Mouse (Mus musculus): Measurements from ENCODE around the gene Pla2g4f. TPM values are rescaled to one million over a fixed set of nuclear protein-coding genes. Genes with fewer than 3 reads are reported as not detected.

Pla2g4f gene
- polyA plus RNA-seq (2015; fragmentation: Nextera tagmentation; extraction: Ambion mirVana) = 0.06 TPM in 1 of 2 replicates, not detected in the other

GRCm38 (mm10) chr2:120313976-120314375, at the start of gene Pla2g4f:
Gene Pla2g4f (minus strand): TSS chr2:120314165.
- 41% methylated on average over 3 of the region's 3 CpGs for WGBS (ENCODE audit: insufficient replicate concordance)
- DNase-seq (no peak), ATAC-seq (ENCODE audit: low read depth) (no peak)
- no peaks in the 10 kb centered on the region for H3K27me3 ChIP-seq
- no peaks in the 10 kb centered on the region for H3K4me1 ChIP-seq (replicated peaks)
- no peak within 1 kb of the TSS for H3K4me2 ChIP-seq
- no peak within 1 kb of the TSS for H3K9ac ChIP-seq
- no peaks in the 10 kb centered on the region for H3K9me3 ChIP-seq (replicated peaks)
- no peak within 1 kb of the TSS for H3K4me3 ChIP-seq (replicated peaks)
- H3K36me3 ChIP-seq = peaks cover 27% of the 10 kb centered on the region
- no peak within 1 kb of the TSS for H3K27ac ChIP-seq

GRCm38 (mm10) chr2:120360425-120360824, 46.5 kb upstream of the Pla2g4f start:
- Histone ChIP-seq H3K27me3 (no peaks in the 10 kb centered on the region), H3K4me3 (replicated peaks) (no peak overlapping the region), H3K36me3 (peaks cover 60% of the 10 kb centered on the region), H3K4me2 (no peak overlapping the region), H3K27ac (no peak overlapping the region), H3K9ac (no peak overlapping the region), H3K4me1 (replicated peaks) (no peaks in the 10 kb centered on the region), H3K9me3 (replicated peaks) (no peaks in the 10 kb centered on the region)
- 63% methylated on average over 1 of the region's 1 CpGs for whole genome bisulfite sequencing (ENCODE audit: insufficient replicate concordance)
- ATAC-seq (ENCODE audit: low read depth) (no peak; the same call in 1 of the 2 replicates), DNase-seq (no peak)

GRCm38 (mm10) chr2:120352682-120353646, 39.0 kb upstream of the Pla2g4f start, which contains the start of gene Vps39:
Gene Vps39 (minus strand): TSS chr2:120353137.
- H3K27ac ChIP-seq = peak within 1 kb of the TSS; percentile 64; the same call in 1 of the 2 replicates
- peak within 1 kb of the TSS; percentile 98 for H3K4me3 ChIP-seq (replicated peaks)
- H3K4me2 ChIP-seq = peak within 1 kb of the TSS; percentile 82
- 9% methylated on average over 44 of the region's 44 CpGs for WGBS (ENCODE audit: insufficient replicate concordance)
- H3K4me1 ChIP-seq (replicated peaks) = peaks cover 28% of the 10 kb centered on the region
- H3K36me3 ChIP-seq = peaks cover 47% of the 10 kb centered on the region
- no peaks in the 10 kb centered on the region for H3K27me3 ChIP-seq
- no peaks in the 10 kb centered on the region for H3K9me3 ChIP-seq (replicated peaks)
- DNase-seq (peak; percentile 81), ATAC-seq (ENCODE audit: low read depth) (peak; percentile 92)
- peak within 1 kb of the TSS; percentile 93 for H3K9ac ChIP-seq

GRCm38 (mm10) chr2:120351321-120351720, 37.4 kb upstream of the Pla2g4f start:
- no peak for ATAC-seq (ENCODE audit: low read depth)
- H3K9ac ChIP-seq = no peak overlapping the region
- H3K36me3 ChIP-seq = peaks cover 48% of the 10 kb centered on the region

GRCm38 (mm10) chr2:120348120-120348519, 34.2 kb upstream of the Pla2g4f start:
- Histone ChIP-seq H3K36me3 (peaks cover 49% of the 10 kb centered on the region), H3K4me2 (no peak overlapping the region), H3K9ac (no peak overlapping the region), H3K4me1 (replicated peaks) (peaks cover 28% of the 10 kb centered on the region), H3K9me3 (replicated peaks) (no peaks in the 10 kb centered on the region), H3K4me3 (replicated peaks) (no peak overlapping the region), H3K27ac (no peak overlapping the region), H3K27me3 (no peaks in the 10 kb centered on the region)
- WGBS (ENCODE audit: insufficient replicate concordance) = 31% methylated on average over 9 of the region's 9 CpGs
- DNase-seq (no peak), ATAC-seq (ENCODE audit: low read depth) (no peak)

More at GRCm38 (mm10) chr2:120351321-120351720, 37.4 kb upstream of the Pla2g4f start:
- DNase-seq = no peak
- Histone ChIP-seq H3K27ac (no peak overlapping the region; the same call in 1 of the 2 replicates), H3K27me3 (no peaks in the 10 kb centered on the region), H3K4me3 (replicated peaks) (peak overlapping the region; percentile 98; the same call in 1 of the 2 replicates), H3K4me1 (replicated peaks) (peaks cover 28% of the 10 kb centered on the region), H3K4me2 (peak overlapping the region; percentile 32), H3K9me3 (replicated peaks) (no peaks in the 10 kb centered on the region)
- WGBS (ENCODE audit: insufficient replicate concordance) = 72% methylated on average over 5 of the region's 5 CpGs

GRCm38 (mm10) chr2:120341741-120342140, 27.8 kb upstream of the Pla2g4f start:
- Histone ChIP-seq H3K9me3 (replicated peaks) (no peaks in the 10 kb centered on the region), H3K36me3 (peaks cover 81% of the 10 kb centered on the region), H3K4me3 (replicated peaks) (no peak overlapping the region), H3K27me3 (no peaks in the 10 kb centered on the region), H3K4me1 (replicated peaks) (no peaks in the 10 kb centered on the region), H3K9ac (no peak overlapping the region), H3K27ac (no peak overlapping the region), H3K4me2 (no peak overlapping the region)
- DNase-seq (no peak), ATAC-seq (ENCODE audit: low read depth) (no peak)
- WGBS (ENCODE audit: insufficient replicate concordance) = 79% methylated on average over 1 of the region's 1 CpGs

- Histone ChIP-seq H3K9me3 (replicated peaks) (no peaks in the 10 kb centered on the region), H3K27me3 (no peaks in the 10 kb centered on the region), H3K27ac (no peak overlapping the region), H3K4me3 (replicated peaks) (no peak overlapping the region), H3K4me1 (replicated peaks) (no peaks in the 10 kb centered on the region), H3K4me2 (no peak overlapping the region), H3K9ac (no peak overlapping the region), H3K36me3 (peaks cover 76% of the 10 kb centered on the region)
- DNase-seq = no peak
- WGBS (ENCODE audit: insufficient replicate concordance) = 79% methylated on average over 2 of the region's 2 CpGs
- ATAC-seq (ENCODE audit: low read depth) = no peak
Measured at GRCm38 (mm10) chr2:120337886-120338285, 23.9 kb upstream of the Pla2g4f start.

- DNase-seq = no peak
- Histone ChIP-seq H3K9ac (no peak overlapping the region), H3K4me3 (replicated peaks) (no peak overlapping the region), H3K4me1 (replicated peaks) (no peaks in the 10 kb centered on the region), H3K4me2 (no peak overlapping the region), H3K27me3 (no peaks in the 10 kb centered on the region), H3K9me3 (replicated peaks) (no peaks in the 10 kb centered on the region), H3K36me3 (peaks cover 74% of the 10 kb centered on the region), H3K27ac (no peak overlapping the region)
- no peak for ATAC-seq (ENCODE audit: low read depth)
- 81% methylated on average over 4 of the region's 4 CpGs for WGBS (ENCODE audit: insufficient replicate concordance)
Measured at GRCm38 (mm10) chr2:120331575-120331974, 17.6 kb upstream of the Pla2g4f start.

GRCm38 (mm10) chr2:120315077-120315476, 1.1 kb upstream of the Pla2g4f start:
- H3K9me3 ChIP-seq (replicated peaks) = no peaks in the 10 kb centered on the region
- H3K4me3 ChIP-seq (replicated peaks) = no peak overlapping the region
- H3K4me2 ChIP-seq = no peak overlapping the region
- H3K27me3 ChIP-seq = no peaks in the 10 kb centered on the region
- ATAC-seq (ENCODE audit: low read depth) (no peak), DNase-seq (no peak)
- H3K9ac ChIP-seq = no peak overlapping the region
- no peak overlapping the region for H3K27ac ChIP-seq
- peaks cover 36% of the 10 kb centered on the region for H3K36me3 ChIP-seq
- H3K4me1 ChIP-seq (replicated peaks) = no peaks in the 10 kb centered on the region
- 59% methylated on average over 4 of the region's 4 CpGs for WGBS (ENCODE audit: insufficient replicate concordance)

- Histone ChIP-seq H3K9ac (no peak overlapping the region), H3K27me3 (no peaks in the 10 kb centered on the region), H3K4me2 (no peak overlapping the region), H3K27ac (no peak overlapping the region), H3K9me3 (replicated peaks) (no peaks in the 10 kb centered on the region), H3K4me1 (replicated peaks) (no peaks in the 10 kb centered on the region), H3K4me3 (replicated peaks) (no peak overlapping the region), H3K36me3 (peaks cover 33% of the 10 kb centered on the region)
- DNase-seq (no peak), ATAC-seq (ENCODE audit: low read depth) (no peak)
- 69% methylated on average over 4 of the region's 4 CpGs for WGBS (ENCODE audit: insufficient replicate concordance)
Measured at GRCm38 (mm10) chr2:120314487-120314886, 522 bp upstream of the Pla2g4f start.

- no peak overlapping the region for H3K4me2 ChIP-seq
- no peak overlapping the region for H3K4me3 ChIP-seq (replicated peaks)
- DNase-seq = no peak
- ATAC-seq (ENCODE audit: low read depth) = no peak
- H3K9ac ChIP-seq = no peak overlapping the region
- H3K9me3 ChIP-seq (replicated peaks) = no peaks in the 10 kb centered on the region
- H3K27ac ChIP-seq = no peak overlapping the region
- WGBS (ENCODE audit: insufficient replicate concordance) = 60% methylated on average over 7 of the region's 7 CpGs
- H3K4me1 ChIP-seq (replicated peaks) = no peaks in the 10 kb centered on the region
- peaks cover 11% of the 10 kb centered on the region for H3K36me3 ChIP-seq
- no peaks in the 10 kb centered on the region for H3K27me3 ChIP-seq
Measured at GRCm38 (mm10) chr2:120312276-120312825, 1.6 kb downstream of the Pla2g4f start.
